Mouse (Mus musculus) kidney, postnatal 10 days (tissue): Measurements from ENCODE around the gene Slc38a3.

Source experiments
- DNase-seq: peaks from one replicate; pipeline ENCODE4 v3.0.0; 2021; ENCODE audit warnings: mixed read lengths

The Slc38a3 gene

GRCm38 (mm10) chr9:107617461-107617860, 51.9 kb downstream of the Slc38a3 start:
- DNase-seq = no peak

- DNase-seq = no peak
Observed at GRCm38 (mm10) chr9:107615035-107615434, 54.3 kb downstream of the Slc38a3 start.

- peak; percentile 64 for DNase-seq
Observed at GRCm38 (mm10) chr9:107612945-107613569, 56.3 kb downstream of the Slc38a3 start.

GRCm38 (mm10) chr9:107612191-107612944, 57.0 kb downstream of the Slc38a3 start:
- DNase-seq = peak; percentile 100

- DNase-seq = no peak
Observed at GRCm38 (mm10) chr9:107611456-107612190, 57.7 kb downstream of the Slc38a3 start.

GRCm38 (mm10) chr9:107609433-107609830, 59.9 kb downstream of the Slc38a3 start:
- no peak for DNase-seq

- peak; percentile 71 for DNase-seq
Observed at GRCm38 (mm10) chr9:107608741-107609432, 60.4 kb downstream of the Slc38a3 start, which contains the start of gene Sema3b. Sema3b (minus strand) TSS chr9:107609229.

- DNase-seq = peak; percentile 54
Observed at GRCm38 (mm10) chr9:107607653-107608245, 61.6 kb downstream of the Slc38a3 start.

- peak; percentile 55 for DNase-seq
Observed at GRCm38 (mm10) chr9:107607036-107607435, 62.3 kb downstream of the Slc38a3 start.

GRCm38 (mm10) chr9:107606591-107606990, 62.7 kb downstream of the Slc38a3 start:
- peak; percentile 80 for DNase-seq

GRCm38 (mm10) chr9:107605041-107605661, 64.2 kb downstream of the Slc38a3 start:
- peak; percentile 74 for DNase-seq

GRCm38 (mm10) chr9:107603251-107603650, 66.1 kb downstream of the Slc38a3 start:
- DNase-seq = no peak

- peak; percentile 97 for DNase-seq
Observed at GRCm38 (mm10) chr9:107602068-107602648, 67.2 kb downstream of the Slc38a3 start.

GRCm38 (mm10) chr9:107601275-107601674, 68.1 kb downstream of the Slc38a3 start:
- DNase-seq = no peak

GRCm38 (mm10) chr9:107600745-107601144, 68.6 kb downstream of the Slc38a3 start:
- DNase-seq = peak; percentile 47
